Mouse (Mus musculus): ENCODE data around the gene Styk1.

DNA sequence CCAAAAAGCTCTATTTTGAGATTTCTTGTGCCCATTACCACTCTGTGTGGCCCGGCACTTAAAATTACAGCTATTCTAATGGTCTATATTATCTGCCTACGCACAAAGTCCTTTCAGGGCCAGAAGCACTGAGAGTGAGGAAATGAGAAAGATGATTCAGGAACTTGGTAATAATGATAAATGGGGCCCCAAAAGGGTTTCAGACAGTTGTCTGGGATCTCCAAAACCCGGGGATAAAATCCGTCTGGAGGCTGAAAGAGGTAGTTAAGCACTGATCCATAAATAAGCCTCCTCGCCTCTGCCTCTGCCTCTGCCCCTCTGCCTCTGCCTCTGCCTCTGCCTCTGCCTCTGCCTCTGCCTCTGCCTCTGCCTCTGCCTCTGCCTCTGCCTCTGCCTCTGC lies 89.2 kb downstream of the Styk1 start:
- TF ChIP-seq EP300 (IDR thresholded peaks at IDR 0.05) (no peak), CTCF (IDR thresholded peaks at IDR 0.05) (no peak)

Data from lung, postnatal 0 days (tissue).